Mouse (Mus musculus) ES-E14 (cell line): ENCODE data around the gene Sema6b. TPM values are rescaled to one million over a fixed set of nuclear protein-coding genes. Genes with fewer than 3 reads are reported as not detected.

Source experiments
- DNase-seq: peaks from one replicate; pipeline ENCODE4 v3.0.0-alpha.2; 2013; ENCODE audit warnings: low read depth, low spot score
- H3K27ac ChIP-seq: 2 replicates; pipeline ENCODE4 v1.5.1; 2012; ENCODE audit warnings: low read depth, mild to moderate bottlenecking, low read length, moderate library complexity, mixed read lengths; ENCODE audit not compliant: poor library complexity, insufficient read depth, severe bottlenecking
- H3K36me3 ChIP-seq: 2 replicates; pipeline ENCODE4 v1.6.1; 2012; ENCODE audit warnings: mild to moderate bottlenecking, low read length, moderate library complexity, mixed read lengths; ENCODE audit not compliant: control insufficient read depth, poor library complexity, insufficient read depth, severe bottlenecking
- H3K4me1 ChIP-seq, 2 experiments: fragments of 150-350 bp in 1 of 2; sonication (generic) in 1 of 2; 2 replicates each; pipeline ENCODE4 v1.6.1; 2012; ENCODE audit warnings: low read length in 2 of 2, mild to moderate bottlenecking in 1 of 2, mixed read lengths in 1 of 2; ENCODE audit not compliant: control insufficient read depth in 2 of 2, insufficient read depth in 2 of 2, poor library complexity in 1 of 2
- H3K4me3 ChIP-seq, 2 experiments: fragments of 150-350 bp in 1 of 2; sonication (generic) in 1 of 2; 2 replicates each; pipeline ENCODE4 v1.5.1; 2012; ENCODE audit warnings: low read length in 2 of 2, low read depth in 1 of 2, mild to moderate bottlenecking in 1 of 2, mixed read lengths in 1 of 2; ENCODE audit not compliant: insufficient read depth in 1 of 2, poor library complexity in 1 of 2, severe bottlenecking in 1 of 2
- H3K9ac ChIP-seq: 2 replicates; pipeline ENCODE4 v1.6.1; 2012; ENCODE audit warnings: low read depth, mild to moderate bottlenecking, low read length, mixed read lengths; ENCODE audit not compliant: poor library complexity, insufficient read depth, severe bottlenecking
- H3K9me3 ChIP-seq: fragments of 150-350 bp; sonication (generic); 2 replicates; pipeline ENCODE4 v1.6.1; 2012; ENCODE audit warnings: low read depth, mild to moderate bottlenecking, low read length; ENCODE audit not compliant: control insufficient read depth, insufficient read depth
- CHD2 ChIP-seq: IDR thresholded peaks from 2 replicates; pipeline ENCODE4 v1.6.1; 2014; ENCODE audit warnings: mild to moderate bottlenecking, low read depth, low read length, inconsistent platforms
- HCFC1 ChIP-seq: IDR thresholded peaks from 2 replicates; pipeline ENCODE4 v1.6.1; 2012; ENCODE audit warnings: low read length, inconsistent platforms, borderline replicate concordance; ENCODE audit not compliant: insufficient read depth
- MAFK ChIP-seq: IDR thresholded peaks from 2 replicates; pipeline ENCODE4 v1.6.1; 2014; ENCODE audit warnings: mild to moderate bottlenecking, low read depth, low read length, inconsistent platforms; ENCODE audit not compliant: insufficient read depth
- ZC3H11A ChIP-seq: IDR thresholded peaks from 2 replicates; pipeline ENCODE4 v1.6.1; 2012; ENCODE audit warnings: low read depth, mild to moderate bottlenecking, inconsistent platforms, low read length, borderline replicate concordance
- ZNF384 ChIP-seq: IDR thresholded peaks from 2 replicates; pipeline ENCODE4 v1.6.1; 2012; ENCODE audit warnings: low read depth, low read length, inconsistent platforms
- in situ Hi-C, 2 experiments: fragments of 600-800 bp; cut with MboI; formaldehyde crosslinking; loops; one replicate each; pipeline ENCODE4 v1.15.1; 2025; ENCODE audit warnings: low sequenced_read_pairs in 2 of 2, inconsistent platforms in 1 of 2; ENCODE audit not compliant: unreplicated experiment in 2 of 2
- total RNA-seq: library from RNA; depleted of rRNA; stranded (reverse); fragments of 300-350 nt; gene quantifications from 2 replicates; pipeline ENCODE4 v1.2.3, GENCODE M21; 2012; rRNA removed

Sema6b gene
- total RNA-seq, 1 experiment, result 2.9 TPM

GRCm38 (mm10) chr17:56074827-56075208 lies 65.3 kb downstream of the Sema6b start, which contains the start of gene Ubxn6:
Ubxn6 (minus strand) TSS chr17:56075028.
- peak within 1 kb of the TSS; percentile 85 to 88 for H3K4me3 ChIP-seq
- peak within 1 kb of the TSS; percentile 82 for H3K27ac ChIP-seq
- no peaks in the 10 kb centered on the region for H3K9me3 ChIP-seq
- peaks cover 24% of the 10 kb centered on the region for H3K36me3 ChIP-seq
- TF ChIP-seq ZC3H11A (no peak), ZNF384 (no peak), CHD2 (0 out of 2 replicates have a peak, but pooled peaks have one; percentile 35)
- peaks cover 0 to 4% of the 10 kb centered on the region in 2 experiments; a peak in 1 of 4 replicates for H3K4me1 ChIP-seq
- peak; percentile 94 for DNase-seq
- peak within 1 kb of the TSS; percentile 84 for H3K9ac ChIP-seq
- in situ Hi-C loops, result no loop called here

GRCm38 (mm10) chr17:56074097-56074826 lies 65.9 kb downstream of the Sema6b start:
- in situ Hi-C loops, result no loop called here
- TF ChIP-seq ZC3H11A (no peak), HCFC1 (no peak), CHD2 (no peak), MAFK (no peak), ZNF384 (no peak)
- Histone ChIP-seq H3K27ac (peak overlapping the region; percentile 82), H3K4me3 (peak overlapping the region; percentile 85 to 88), H3K9me3 (no peaks in the 10 kb centered on the region), H3K36me3 (peaks cover 29% of the 10 kb centered on the region), H3K4me1 (peaks cover 0 to 4% of the 10 kb centered on the region in 2 experiments; a peak in 1 of 4 replicates), H3K9ac (peak overlapping the region; percentile 84)
- peak; percentile 96 for DNase-seq

Other genes starting within 250 kb of the Sema6b start
- gene Zfp959, start 248.2 kb downstream of the Sema6b start, total RNA-seq, result 6.6 and 6.9 TPM in 2 replicates
- 3.9 and 4.6 TPM in 2 replicates for gene Zfp119b, start 190.8 kb downstream of the Sema6b start, total RNA-seq
- gene Ebi3, start 187.7 kb downstream of the Sema6b start, total RNA-seq, result 0.49 and 0.74 TPM in 2 replicates
- 14.0 and 14.7 TPM in 2 replicates for gene Yju2, start 181.2 kb downstream of the Sema6b start, total RNA-seq
- gene Shd, start 169.9 kb downstream of the Sema6b start, total RNA-seq, result 1.5 and 2.4 TPM in 2 replicates
- 24.2 and 50.7 TPM in 2 replicates for gene Fsd1, start 153.8 kb downstream of the Sema6b start, total RNA-seq
- 3.4 and 6.4 TPM in 2 replicates for gene Stap2, start 134.8 kb downstream of the Sema6b start, total RNA-seq
- gene Mpnd, start 134.6 kb downstream of the Sema6b start, total RNA-seq, result 39.0 and 61.5 TPM in 2 replicates
- gene Sh3gl1, start 103.7 kb downstream of the Sema6b start, total RNA-seq, result 67.7 and 73.8 TPM in 2 replicates
- 48.3 and 57.9 TPM in 2 replicates for gene Chaf1a, start 99.9 kb downstream of the Sema6b start, total RNA-seq
- gene Ubxn6, start 65.3 kb downstream of the Sema6b start, total RNA-seq, result 34.8 and 38.8 TPM in 2 replicates
- 165 and 204 TPM in 2 replicates for gene Hdgfl2, start 60.7 kb downstream of the Sema6b start, total RNA-seq
- gene Plin4, start 30.5 kb downstream of the Sema6b start, total RNA-seq, result 0.31 and 0.69 TPM in 2 replicates
- gene Plin5, start 22.7 kb downstream of the Sema6b start, total RNA-seq, result 1.4 and 2.1 TPM in 2 replicates
- not detected in 2 replicates for gene Lrg1, start 18.3 kb downstream of the Sema6b start, total RNA-seq
- gene Tnfaip8l1, start 22.1 kb upstream of the Sema6b start, total RNA-seq, result 1.3 and 1.7 TPM in 2 replicates
- 71.1 and 95.2 TPM in 2 replicates for gene Mydgf, start 43.6 kb upstream of the Sema6b start, total RNA-seq
- gene Dpp9, start 78.6 kb upstream of the Sema6b start, total RNA-seq, result 27.4 and 27.5 TPM in 2 replicates
- 18.8 and 18.9 TPM in 2 replicates for gene Fem1a, start 116.5 kb upstream of the Sema6b start, total RNA-seq
- 2.4 and 2.8 TPM in 2 replicates for gene Ticam1, start 136.4 kb upstream of the Sema6b start, total RNA-seq
- 40.5 and 53.9 TPM in 2 replicates for gene Plin3, start 152.5 kb upstream of the Sema6b start, total RNA-seq
- 0.21 TPM in 1 of 2 replicates, not detected in the other for gene Arrdc5, start 159.9 kb upstream of the Sema6b start, total RNA-seq
- gene Uhrf1, start 163.0 kb upstream of the Sema6b start, total RNA-seq, result 238 and 265 TPM in 2 replicates
- 21.1 and 43.7 TPM in 2 replicates for gene Kdm4b, start 185.7 kb upstream of the Sema6b start, total RNA-seq